Mouse (Mus musculus) heart, postnatal 10 days (tissue): ENCODE results near the gene Adat1. TPM values are rescaled to one million over a fixed set of nuclear protein-coding genes. Genes with fewer than 3 reads are reported as not detected.

Experiments
- DNase-seq, 2 experiments: peaks; one replicate each; pipeline ENCODE4 v3.0.0; 2021
- intact Hi-C: fragments of 180-260 bp; cut with DNase I; formaldehyde crosslinking; loops from one replicate; pipeline ENCODE4 v1.15.1; 2025
- total RNA-seq, 2 experiments: library from RNA; stranded (reverse); gene quantifications; 2 replicates each; pipeline ENCODE4 v1.2.3; 2021

The Adat1 gene
- total RNA-seq, 2 experiments from 2014 or later: 1.7 to 2.1 TPM

- intact Hi-C loops: no loop called here
- DNase-seq: no peak
Measured at GRCm38 (mm10) chr8:111974138-111974537, 18.0 kb downstream of the Adat1 start.

GRCm38 (mm10) chr8:111968991-111969390 is 23.1 kb downstream of the Adat1 start:
- intact Hi-C loops: no loop called here
- no peak for DNase-seq

GRCm38 (mm10) chr8:111968541-111968940 is 23.6 kb downstream of the Adat1 start:
- no peak for DNase-seq
- intact Hi-C loops: no loop called here

GRCm38 (mm10) chr8:111967246-111967870 is 24.7 kb downstream of the Adat1 start:
- intact Hi-C loops: no loop called here
- DNase-seq: no peak

GRCm38 (mm10) chr8:111964849-111965561 is 27.1 kb downstream of the Adat1 start:
- no peak for DNase-seq
- intact Hi-C loops: no loop called here

- intact Hi-C loops: no loop called here
- DNase-seq: no peak
Measured at GRCm38 (mm10) chr8:111964351-111964750, 27.8 kb downstream of the Adat1 start.

GRCm38 (mm10) chr8:111963546-111963945 is 28.6 kb downstream of the Adat1 start:
- intact Hi-C loops: no loop called here
- DNase-seq: no peak

GRCm38 (mm10) chr8:111963091-111963490 is 29.0 kb downstream of the Adat1 start:
- no peak for DNase-seq
- intact Hi-C loops: no loop called here

GRCm38 (mm10) chr8:111962589-111962988 is 29.5 kb downstream of the Adat1 start:
- peak in 1 of 2 experiments; percentile 22 for DNase-seq
- intact Hi-C loops: no loop called here

GRCm38 (mm10) chr8:111961330-111961729 is 30.8 kb downstream of the Adat1 start:
- no peak for DNase-seq
- intact Hi-C loops: no loop called here

- DNase-seq: no peak
- intact Hi-C loops: no loop called here
Measured at GRCm38 (mm10) chr8:111960591-111961321, 31.3 kb downstream of the Adat1 start.

GRCm38 (mm10) chr8:111957231-111957630 is 34.9 kb downstream of the Adat1 start:
- DNase-seq: no peak
- intact Hi-C loops: no loop called here

- DNase-seq: no peak
- intact Hi-C loops: no loop called here
Measured at GRCm38 (mm10) chr8:111955879-111956278, 36.2 kb downstream of the Adat1 start.

- intact Hi-C loops: no loop called here
- DNase-seq: no peak
Measured at GRCm38 (mm10) chr8:111954844-111955594, 37.1 kb downstream of the Adat1 start.

GRCm38 (mm10) chr8:111951936-111952335 is 40.2 kb downstream of the Adat1 start:
- no peak for DNase-seq
- intact Hi-C loops: no loop called here

GRCm38 (mm10) chr8:111951317-111951716 is 40.8 kb downstream of the Adat1 start:
- no peak for DNase-seq
- intact Hi-C loops: no loop called here

- intact Hi-C loops: no loop called here
Measured at GRCm38 (mm10) chr8:111950846-111951245, 41.3 kb downstream of the Adat1 start.

GRCm38 (mm10) chr8:111947954-111948353 is 44.1 kb downstream of the Adat1 start:
- intact Hi-C loops: no loop called here
- DNase-seq: no peak

More at GRCm38 (mm10) chr8:111950846-111951245, 41.3 kb downstream of the Adat1 start:
- DNase-seq: no peak

GRCm38 (mm10) chr8:111947144-111947543 is 45.0 kb downstream of the Adat1 start:
- intact Hi-C loops: no loop called here
- no peak for DNase-seq

- no peak for DNase-seq
- intact Hi-C loops: loop anchor here (5.0 kb wide), 1 partner anchor 49 kb away; the partner anchor contains the start of gene Adat1
Measured at GRCm38 (mm10) chr8:111943544-111943943, 48.6 kb downstream of the Adat1 start.

GRCm38 (mm10) chr8:111941101-111941454 is 51.0 kb downstream of the Adat1 start:
- intact Hi-C loops: loop anchor here (5.0 kb wide), 1 partner anchor 51 kb away; the partner anchor contains the start of gene Adat1

More at GRCm38 (mm10) chr8:111941101-111941454, 51.0 kb downstream of the Adat1 start:
- peak; percentile 50 to 62 for DNase-seq
